Mouse (Mus musculus) splenic B cell, adult 2 months (primary cell): ENCODE results near the gene Rassf5.
A peak's percentile ranks its signal among the peaks of the same experiment; 100 is the strongest.
"Not testable (repeated sequence)": the region's sequence is repeated elsewhere in the genome, so short reads cannot be mapped to it uniquely, and the experiment has no call there.

Source experiments
- DNase-seq: peaks from one replicate; pipeline ENCODE4 v3.0.0-alpha.2; 2011; ENCODE audit warnings: low read depth, low spot score
- H3K27me3 ChIP-seq: 2 replicates; pipeline ENCODE4 v1.6.1; 2012; ENCODE audit warnings: mild to moderate bottlenecking, low read length, moderate library complexity, mixed read lengths; ENCODE audit not compliant: control insufficient read depth, poor library complexity, insufficient read depth, severe bottlenecking
- H3K36me3 ChIP-seq: 2 replicates; pipeline ENCODE4 v1.6.1; 2012; ENCODE audit warnings: mild to moderate bottlenecking, low read length, moderate library complexity, mixed read lengths; ENCODE audit not compliant: control insufficient read depth, poor library complexity, insufficient read depth, severe bottlenecking

Rassf5 gene

DNA sequence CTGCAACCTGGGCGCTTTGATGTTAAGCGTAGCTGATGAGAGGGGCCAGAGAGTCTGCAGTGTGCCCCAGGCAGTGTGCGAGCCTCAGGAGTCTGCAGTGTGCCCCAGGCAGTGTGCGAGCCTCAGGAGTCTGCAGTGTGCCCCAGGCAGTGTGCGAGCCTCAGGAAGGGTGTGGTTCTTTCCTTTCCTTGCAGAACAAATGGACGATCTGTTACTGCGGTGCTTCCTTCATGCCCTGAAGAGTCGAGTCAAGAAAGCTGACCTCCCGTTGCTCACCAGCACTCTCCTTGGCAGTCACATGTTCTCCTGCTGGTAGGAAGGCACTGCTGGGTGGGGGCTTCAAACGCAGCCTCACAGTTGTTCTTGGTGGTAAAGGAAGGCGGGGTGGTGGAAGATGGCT is 84.0 kb downstream of the Rassf5 start:
- Histone ChIP-seq H3K27me3 (no peaks in the 10 kb centered on the region), H3K36me3 (peaks cover 31% of the 10 kb centered on the region)
- DNase-seq: no peak

DNA sequence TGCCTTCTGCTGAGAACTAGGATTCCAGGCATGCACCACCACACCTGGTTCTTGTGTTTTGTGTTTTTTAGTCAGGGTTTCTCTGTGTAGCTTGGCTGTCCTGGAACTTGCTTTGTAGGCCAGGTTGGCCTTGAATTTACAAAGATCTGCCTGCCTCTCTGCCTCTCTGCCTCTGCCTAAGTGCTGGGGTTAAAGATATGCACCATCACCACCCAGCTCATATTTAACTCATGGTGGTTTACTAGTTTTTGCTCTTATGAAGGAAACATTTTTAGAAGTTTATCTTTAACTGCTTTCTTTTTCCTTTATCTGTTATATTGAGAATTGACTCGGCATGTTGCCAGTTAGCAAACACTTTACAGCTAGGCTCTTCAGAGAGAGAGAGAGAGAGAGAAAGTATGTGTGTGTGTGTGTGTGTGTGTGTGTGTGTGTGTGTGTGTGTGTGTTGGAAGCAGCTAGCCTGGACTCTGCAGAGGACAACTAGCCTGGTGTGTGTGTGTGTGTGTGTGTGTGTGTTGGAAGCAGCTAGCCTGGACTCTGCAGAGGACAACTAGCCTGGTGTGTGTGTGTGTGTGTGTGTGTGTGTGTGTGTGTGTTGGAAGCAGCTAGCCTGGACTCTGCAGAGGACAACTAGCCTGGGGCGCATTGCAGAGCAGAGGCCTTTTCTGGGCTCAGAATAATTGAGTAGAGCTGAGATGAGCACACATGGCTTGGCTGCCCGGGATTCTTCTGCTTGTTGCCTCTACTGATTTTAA is 85.3 kb downstream of the Rassf5 start:
- peaks cover 25% of the 10 kb centered on the region for H3K36me3 ChIP-seq

DNA sequence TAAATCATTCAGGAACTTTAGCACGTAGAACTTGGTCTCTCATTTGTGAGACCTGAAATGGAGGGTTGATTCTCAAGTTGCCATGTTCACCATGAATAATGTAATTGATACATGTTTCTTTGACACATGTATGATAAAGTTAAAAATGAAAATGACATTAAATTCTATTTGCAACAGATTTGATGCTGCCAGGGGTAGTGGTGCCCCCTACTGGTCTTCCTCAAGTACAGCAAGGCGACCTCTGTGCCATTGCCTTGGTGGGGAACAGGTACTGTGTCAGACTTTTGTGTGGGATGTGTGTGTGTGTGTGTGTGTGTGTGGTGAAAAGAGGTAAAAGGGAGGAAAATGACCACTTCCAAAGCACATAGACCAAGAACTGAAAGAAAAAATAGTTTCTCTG is 89.6 kb downstream of the Rassf5 start:
- Histone ChIP-seq H3K36me3 (peaks cover 12% of the 10 kb centered on the region), H3K27me3 (no peaks in the 10 kb centered on the region)
- peak; percentile 80 for DNase-seq

More for the DNA sequence above, 85.3 kb downstream of the Rassf5 start:
- DNase-seq, H3K27me3 ChIP-seq: not testable (repeated sequence)

DNA sequence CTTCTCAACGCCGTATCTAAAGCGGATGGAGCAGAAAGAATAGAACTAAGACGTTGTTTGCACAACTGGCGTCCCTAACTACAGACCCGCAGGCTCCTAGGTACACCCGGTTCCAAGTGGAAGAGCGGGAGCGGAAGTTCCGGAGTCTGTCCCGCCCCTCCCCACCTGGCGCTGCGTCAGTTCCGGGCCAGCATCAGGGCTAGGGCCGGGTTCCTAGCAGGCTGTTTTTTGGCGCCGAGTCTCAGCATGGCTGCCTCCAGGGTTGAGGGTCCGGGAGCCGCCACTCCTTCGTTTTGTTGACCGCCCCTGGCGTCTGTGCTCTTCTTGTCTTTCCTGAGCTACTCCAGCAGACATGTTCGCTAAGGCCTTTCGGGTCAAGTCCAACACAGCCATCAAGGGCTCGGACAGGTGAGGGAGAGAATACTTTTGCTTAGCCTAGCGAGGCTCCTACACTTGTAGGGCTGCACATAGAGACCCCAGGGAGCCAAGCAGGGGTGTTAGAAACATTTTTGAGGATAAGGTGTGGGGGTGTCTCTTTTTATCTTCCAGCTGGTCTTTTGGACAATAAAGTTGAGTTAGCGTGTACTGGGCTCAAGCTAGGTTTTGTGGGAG is 91.9 kb downstream of the Rassf5 start, which contains the start of gene Eif2d:
Gene Eif2d, plus strand, starts transcription at position 164 of the 612 bp plus-strand sequence.
- Histone ChIP-seq H3K27me3 (no peaks in the 10 kb centered on the region), H3K36me3 (no peaks in the 10 kb centered on the region)
- peak; percentile 79 for DNase-seq

DNA sequence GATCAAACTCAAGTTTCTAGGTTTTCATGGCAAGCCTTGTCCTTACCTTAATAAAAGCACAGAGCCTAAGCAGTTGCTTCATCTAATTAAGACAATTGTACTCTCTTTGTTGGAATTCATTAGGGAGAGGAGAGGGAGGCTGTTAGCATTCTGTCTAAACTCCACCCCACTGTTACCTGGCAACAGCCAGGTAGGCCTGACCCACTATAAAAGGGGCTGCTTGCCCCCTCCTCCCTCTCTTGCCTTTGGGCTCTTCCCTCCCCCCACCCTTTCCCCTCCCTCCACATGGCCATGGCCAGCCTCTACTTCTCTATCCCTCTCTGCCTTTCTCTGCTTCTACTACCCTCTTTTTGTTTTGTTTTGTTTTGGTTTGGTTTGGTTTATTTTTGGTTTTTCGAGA is 95.6 kb downstream of the Rassf5 start:
- no peaks in the 10 kb centered on the region for H3K27me3 ChIP-seq
- DNase-seq: no peak
- no peaks in the 10 kb centered on the region for H3K36me3 ChIP-seq

DNA sequence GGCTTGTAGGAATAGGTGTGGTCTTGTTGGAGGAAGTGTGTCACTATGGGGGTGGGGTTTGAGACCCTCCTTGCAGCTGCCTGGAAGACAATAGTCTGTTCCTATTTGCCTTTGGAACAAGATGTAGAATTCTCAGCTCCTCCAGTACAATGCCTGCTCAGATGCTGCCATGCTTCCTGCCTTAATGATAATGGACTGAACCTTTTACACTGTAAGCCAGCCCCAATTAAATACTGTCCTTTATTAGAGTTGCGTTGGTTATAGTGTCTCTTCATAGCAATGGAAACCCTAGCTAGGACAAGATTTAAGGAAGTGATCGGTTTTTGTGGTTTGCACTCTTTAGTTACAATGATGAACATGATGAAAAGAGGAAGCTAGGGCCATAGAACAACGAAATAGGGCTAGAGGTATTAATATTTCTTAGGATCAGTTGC is 98.9 kb downstream of the Rassf5 start:
- DNase-seq: peak; percentile 83

DNA sequence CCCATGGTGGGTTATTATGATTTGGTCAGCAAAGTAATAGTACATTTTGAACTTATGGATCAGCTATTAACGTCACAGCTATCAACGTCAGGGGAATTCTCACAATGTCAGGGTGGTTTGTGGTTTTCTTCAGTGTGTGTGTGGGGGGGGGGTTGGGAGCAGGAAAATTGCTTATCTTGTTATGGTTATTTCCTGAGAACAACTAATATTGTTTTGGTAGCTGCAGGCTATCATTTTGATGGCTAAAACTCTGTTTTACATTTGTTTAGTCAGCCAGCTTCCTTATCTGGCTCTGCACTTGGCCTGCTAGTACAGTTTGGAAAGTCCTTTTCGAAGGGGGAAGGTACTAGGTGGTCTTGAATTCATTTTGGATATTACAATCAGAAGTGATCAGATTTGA is 99.8 kb downstream of the Rassf5 start:
- DNase-seq, H3K27me3 ChIP-seq, H3K36me3 ChIP-seq: not testable (repeated sequence)

More for the DNA sequence above, 98.9 kb downstream of the Rassf5 start:
- no peaks in the 10 kb centered on the region for H3K27me3 ChIP-seq
- no peaks in the 10 kb centered on the region for H3K36me3 ChIP-seq

DNA sequence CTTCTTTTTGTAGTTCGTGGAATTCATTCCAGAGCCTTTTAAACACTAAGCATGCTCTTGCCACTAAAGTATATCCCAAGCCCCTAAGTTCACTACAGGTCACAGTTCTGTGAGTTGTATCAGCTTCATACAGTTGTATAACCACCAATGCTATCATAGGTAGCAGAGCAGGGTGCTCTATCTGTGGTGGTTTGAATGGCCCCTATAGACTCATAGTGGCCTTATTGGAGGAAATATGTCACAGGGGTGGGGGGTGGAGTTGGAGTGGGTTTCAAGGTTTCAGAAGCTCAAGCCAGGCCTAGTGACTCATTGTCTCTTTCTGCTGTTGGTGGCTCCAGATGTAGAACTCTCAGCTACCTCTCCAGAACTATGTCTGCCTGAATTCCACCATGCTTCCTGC is 102.6 kb downstream of the Rassf5 start:
- DNase-seq: no peak
- Histone ChIP-seq H3K27me3 (no peaks in the 10 kb centered on the region), H3K36me3 (no peaks in the 10 kb centered on the region)

DNA sequence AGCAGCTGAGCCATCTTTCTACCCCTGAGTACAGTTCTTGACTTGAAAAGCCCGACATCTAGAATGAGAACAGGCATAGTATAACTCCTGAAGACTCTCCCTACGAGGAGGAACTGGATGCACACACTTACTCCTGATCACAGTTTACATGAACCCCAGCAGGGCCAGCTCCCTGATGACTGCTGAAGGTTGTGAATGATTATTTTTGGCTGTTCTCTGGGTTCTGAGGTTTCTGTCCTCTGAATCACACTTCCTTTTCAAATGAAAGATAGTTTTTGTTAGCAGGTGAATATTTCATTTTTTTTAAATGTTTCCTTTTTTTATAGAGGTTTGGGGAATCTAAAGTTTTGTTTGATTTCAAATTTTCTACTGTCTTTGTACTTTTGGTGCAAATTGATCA is 103.6 kb downstream of the Rassf5 start:
- Histone ChIP-seq H3K27me3 (no peaks in the 10 kb centered on the region), H3K36me3 (no peaks in the 10 kb centered on the region)
- no peak for DNase-seq

DNA sequence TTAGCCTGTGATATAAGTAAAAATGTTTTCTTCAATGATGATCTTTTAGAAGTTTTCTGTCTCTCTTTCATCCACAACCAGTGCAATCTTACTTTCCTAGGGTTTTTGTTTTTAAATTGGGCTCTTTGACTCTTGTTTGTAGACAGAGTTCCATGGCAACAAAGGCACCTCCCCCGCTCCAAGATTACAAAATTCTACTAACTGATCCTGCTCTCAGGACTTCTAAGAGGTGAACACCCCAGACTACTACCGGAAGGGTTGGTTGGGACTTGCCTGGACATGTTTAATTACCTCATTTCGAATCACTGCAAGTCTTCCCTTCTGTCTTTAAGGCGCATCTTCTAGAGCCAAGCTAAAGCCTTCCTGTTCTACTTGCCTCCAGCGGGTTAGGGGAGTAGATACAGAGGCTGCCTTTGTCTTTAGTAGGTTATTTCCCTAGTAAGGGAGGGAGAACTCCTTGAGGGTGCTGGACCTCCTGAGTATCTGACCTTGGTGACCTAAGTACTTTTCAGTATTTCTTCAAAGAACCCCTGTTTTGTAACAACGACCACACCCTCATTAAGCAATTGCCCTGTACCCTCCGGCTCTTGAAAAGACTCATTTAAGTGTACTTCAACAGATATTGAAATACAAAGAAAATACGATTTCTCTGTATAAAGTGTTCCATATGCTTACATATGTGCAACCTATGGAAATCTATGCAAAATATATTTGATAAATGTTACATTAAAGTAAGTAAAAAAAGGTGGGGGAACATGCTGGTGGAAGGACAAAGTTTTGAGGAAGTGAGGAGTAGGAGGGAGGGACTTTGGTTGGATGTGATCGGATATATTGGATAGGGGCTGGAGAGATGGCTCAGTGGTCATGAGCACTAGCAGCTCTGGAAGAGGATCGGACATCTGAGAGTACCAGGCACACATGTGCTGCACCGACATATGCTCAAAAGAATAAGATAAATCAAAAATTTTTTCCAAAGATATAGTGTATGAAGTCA is 105.7 kb downstream of the Rassf5 start:
- H3K36me3 ChIP-seq: no peaks in the 10 kb centered on the region
- peak; percentile 19 for DNase-seq
- H3K27me3 ChIP-seq: no peaks in the 10 kb centered on the region

DNA sequence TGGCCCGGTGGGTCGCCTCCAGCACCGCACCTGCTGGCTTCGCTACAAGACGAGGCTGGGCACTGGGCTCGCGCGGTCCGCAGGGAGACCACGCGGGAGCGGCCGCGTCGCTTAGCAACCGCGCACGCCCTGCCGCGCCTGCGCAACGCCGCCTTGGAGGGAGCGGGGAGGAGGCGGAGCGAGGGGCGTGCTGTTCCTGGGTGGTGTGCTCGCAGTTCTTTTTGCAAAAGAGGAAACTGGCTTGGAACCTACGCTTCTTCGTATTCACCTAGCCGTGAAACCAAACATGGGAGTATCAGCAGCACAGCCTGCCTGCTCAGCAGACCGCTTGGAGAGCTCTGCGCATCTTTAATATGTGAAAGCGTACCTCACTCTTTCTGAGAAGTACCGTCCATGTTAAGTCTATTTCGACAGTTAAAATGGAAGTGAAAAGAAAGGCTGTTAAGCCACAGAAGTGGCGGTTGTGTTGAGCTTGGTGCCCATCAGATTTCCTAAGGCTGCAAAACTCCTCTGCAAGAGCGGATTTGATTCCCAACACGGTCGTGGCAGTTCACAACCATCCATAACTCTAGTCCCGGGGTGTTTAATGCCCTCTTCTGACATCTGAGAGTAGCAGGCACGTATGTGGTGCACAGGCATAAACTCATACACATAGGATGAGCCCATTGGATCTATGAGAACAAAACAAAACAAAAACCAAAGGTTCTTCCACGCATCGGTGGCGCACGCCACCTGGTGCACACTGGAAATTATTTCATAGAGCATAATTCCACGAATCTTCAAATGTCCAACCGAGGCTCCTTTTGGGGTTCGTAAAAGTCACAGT is 106.7 kb downstream of the Rassf5 start, which contains the start of gene Dyrk3:
Gene Dyrk3, minus strand, starts transcription at position 150 of the 826 bp plus-strand sequence.
- peak; percentile 96 for DNase-seq
- Histone ChIP-seq H3K36me3 (no peaks in the 10 kb centered on the region), H3K27me3 (no peaks in the 10 kb centered on the region)

DNA sequence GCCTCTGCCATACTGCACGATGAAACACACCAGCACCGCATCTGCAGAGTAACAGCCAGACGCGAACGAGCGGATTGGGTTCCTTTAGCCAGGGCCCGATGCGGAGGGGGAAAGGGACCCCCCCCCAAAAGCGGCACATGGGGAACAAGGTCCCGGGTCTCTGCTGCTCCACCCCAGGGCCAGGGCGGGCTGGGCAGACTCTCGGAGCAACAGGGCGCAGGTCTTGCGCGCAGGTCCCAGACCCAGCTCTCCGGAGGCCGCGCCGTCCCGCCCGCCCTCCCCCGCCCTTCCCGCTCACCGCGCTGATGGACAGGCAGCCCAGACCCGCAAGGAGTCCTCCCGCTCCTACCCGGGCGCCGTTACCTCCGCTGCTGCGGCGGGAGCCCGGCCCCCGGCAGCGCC is 107.3 kb downstream of the Rassf5 start:
- H3K27me3 ChIP-seq: no peaks in the 10 kb centered on the region
- peak; percentile 28 for DNase-seq

DNA sequence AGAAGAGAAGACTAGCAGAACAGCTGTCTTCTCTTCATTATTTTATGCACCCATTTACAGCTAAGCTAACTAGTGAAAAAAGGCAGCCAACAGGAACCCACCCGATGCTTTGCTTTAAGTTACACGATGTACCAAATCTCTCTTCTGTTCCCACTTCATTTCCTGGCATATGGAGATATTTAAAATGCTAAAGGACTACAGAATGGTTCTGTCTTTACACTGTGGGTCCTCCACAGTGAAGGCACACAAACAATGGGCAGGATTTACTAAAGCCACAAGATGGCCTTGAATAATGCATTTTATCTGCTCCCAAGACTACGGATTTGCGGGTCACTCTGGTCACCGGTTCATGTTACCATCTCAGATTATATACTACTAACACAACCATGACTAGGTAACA is 107.9 kb downstream of the Rassf5 start:
- DNase-seq: no peak
- H3K27me3 ChIP-seq: no peaks in the 10 kb centered on the region

More for the DNA sequence above, 107.3 kb downstream of the Rassf5 start:
- H3K36me3 ChIP-seq: no peaks in the 10 kb centered on the region

More for the DNA sequence above, 107.9 kb downstream of the Rassf5 start:
- no peaks in the 10 kb centered on the region for H3K36me3 ChIP-seq
